Mouse (Mus musculus): Measurements from ENCODE around the gene Tesc.

DNA sequence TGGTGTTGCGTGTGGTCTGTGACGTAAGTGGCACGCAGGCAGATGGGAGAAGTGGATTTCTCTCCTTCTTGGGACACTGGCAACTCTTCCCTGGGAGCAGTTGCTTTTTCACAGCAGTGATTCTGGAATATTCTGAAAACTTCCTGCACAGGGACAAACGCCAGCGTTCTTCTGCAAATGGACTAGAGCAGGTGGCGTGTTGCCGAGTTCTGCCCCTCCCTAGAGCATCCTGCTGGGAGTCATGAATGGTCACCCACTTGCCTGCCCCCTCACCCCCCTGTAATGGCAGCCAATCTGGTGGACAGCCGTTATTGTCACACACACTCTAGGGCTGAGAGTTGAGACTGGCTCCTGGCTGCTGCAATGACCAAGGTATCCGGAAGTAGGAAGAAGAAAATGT lies 32.1 kb downstream of the Tesc start:
- TF ChIP-seq GATA1 (IDR thresholded peaks at IDR 0.05; ENCODE audit: low read length), result no peak
- no peak for TF ChIP-seq TAL1 (IDR thresholded peaks at IDR 0.05; ENCODE audit: low read length)

Data from erythroblast, embryonic 14.5 days (primary cell).